Mouse (Mus musculus) hindbrain, postnatal 0 days (tissue): ENCODE results near the gene Gak. TPM values are rescaled to one million over a fixed set of nuclear protein-coding genes. Genes with fewer than 3 reads are reported as not detected.
"Not testable (repeated sequence)": the region's sequence is repeated elsewhere in the genome, so short reads cannot be mapped to it uniquely, and the experiment has no call there.

ENCODE experiments used
- ATAC-seq: fragments of 200-750 bp; cut with Nextera tagmentation; 2 replicates; pipeline ENCODE4 v1.8.0; 2017; ENCODE audit warnings: mild to moderate bottlenecking, moderate TSS enrichment, moderate library complexity
- DNase-seq: peaks from one replicate; pipeline ENCODE4 v3.0.0-alpha.2; 2015; ENCODE audit warnings: low spot score
- H3K27ac ChIP-seq: fragments of 300-500 bp; sonication (generic); 2 replicates; pipeline ENCODE4 v1.5.1; 2014; ENCODE audit warnings: mild to moderate bottlenecking
- H3K27me3 ChIP-seq: fragments of 300-500 bp; sonication (generic); 2 replicates; pipeline ENCODE4 v1.6.1; 2014; ENCODE audit warnings: low read length, mixed read lengths; ENCODE audit not compliant: insufficient read depth
- H3K36me3 ChIP-seq: fragments of 300-500 bp; sonication (generic); 2 replicates; pipeline ENCODE4 v1.6.1; 2014; ENCODE audit warnings: low read length, mixed read lengths; ENCODE audit not compliant: insufficient read depth
- H3K4me1 ChIP-seq: fragments of 300-500 bp; sonication (generic); 2 replicates; pipeline ENCODE4 v1.6.1; 2014; ENCODE audit warnings: antibody characterized with exemption, low read length, mixed read lengths; ENCODE audit not compliant: insufficient read depth
- H3K4me2 ChIP-seq: fragments of 300-500 bp; sonication (generic); 2 replicates; pipeline ENCODE4 v1.6.1; 2014; ENCODE audit warnings: low read depth, mild to moderate bottlenecking, low read length, moderate library complexity, mixed read lengths
- H3K4me3 ChIP-seq: fragments of 300-500 bp; sonication (generic); 2 replicates; pipeline ENCODE4 v1.5.1; 2014; ENCODE audit warnings: low read length
- H3K9ac ChIP-seq: fragments of 300-500 bp; sonication (generic); replicated peaks from 2 replicates; pipeline ENCODE4 v1.6.1; 2014; ENCODE audit warnings: mild to moderate bottlenecking, low read length, moderate library complexity, mixed read lengths
- H3K9me3 ChIP-seq: fragments of 300-500 bp; sonication (generic); 2 replicates; pipeline ENCODE4 v1.6.1; 2016; ENCODE audit warnings: low read length, mixed read lengths
- CTCF ChIP-seq: IDR thresholded peaks from 2 replicates; pipeline ENCODE4 v1.5.1; 2016; ENCODE audit warnings: antibody characterized with exemption, control low read depth, low read depth
- WGBS: fragments of 180-500 bp; shearing (Covaris S2); extraction: QIAGEN DNeasy Blood & Tissue Kit; methylation state at CpG from one replicate; pipeline ENCODE4 v1.1.7; 2014; 5-methylcytosine and 5-hydroxymethylcytosine counted together
- polyA plus RNA-seq: library from polyadenylated mRNA; unstranded; fragments of >200 nt; fragmentation: Nextera tagmentation; extraction: Ambion mirVana; gene quantifications from 2 replicates; pipeline ENCODE4 v1.2.1, GENCODE M21; 2015
- total RNA-seq: library from RNA; depleted of rRNA; stranded (reverse); fragments of >200 nt; gene quantifications from 2 replicates; pipeline ENCODE4 v1.2.3, GENCODE M21; 2014

Gak gene
- total and polyA plus RNA-seq, 2 experiments from 2014 or later: 43.5 to 75.5 TPM

GRCm38 (mm10) chr5:108636172-108636571 lies 6.6 kb upstream of the Gak start:
- no peak overlapping the region for H3K4me2 ChIP-seq
- WGBS: 77% methylated on average over 4 of the region's 4 CpGs
- H3K4me3 ChIP-seq: no peak overlapping the region
- no peak for ATAC-seq
- peaks cover 11% of the 10 kb centered on the region; the same call in 1 of the 2 replicates for H3K36me3 ChIP-seq
- no peaks in the 10 kb centered on the region for H3K4me1 ChIP-seq
- no peaks in the 10 kb centered on the region for H3K9me3 ChIP-seq
- no peak overlapping the region for H3K27ac ChIP-seq
- no peaks in the 10 kb centered on the region for H3K27me3 ChIP-seq
- no peak for DNase-seq
- TF ChIP-seq CTCF: no peak
- H3K9ac ChIP-seq: no peak overlapping the region

DNA sequence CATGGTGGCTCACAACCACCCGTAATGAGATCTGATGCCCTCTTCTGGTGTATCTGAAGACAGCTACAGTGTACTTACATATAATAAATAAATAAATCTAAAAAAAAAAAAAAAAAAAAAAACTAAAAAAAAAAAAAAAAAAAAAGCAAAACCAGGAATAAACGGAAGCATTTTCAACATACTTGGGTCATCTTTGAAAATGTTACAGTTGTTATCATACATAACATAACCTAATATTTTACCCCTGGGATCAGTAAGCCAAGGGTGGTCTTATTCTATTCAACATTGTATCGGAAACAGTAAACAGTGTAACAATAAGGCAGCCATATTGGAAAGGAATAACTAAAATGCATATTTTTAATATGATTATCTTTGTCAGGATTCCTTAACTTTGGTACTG lies 4.5 kb upstream of the Gak start:
- H3K9me3 ChIP-seq, H3K4me1 ChIP-seq, H3K27me3 ChIP-seq, H3K27ac ChIP-seq, H3K9ac ChIP-seq, ATAC-seq, H3K36me3 ChIP-seq, H3K4me2 ChIP-seq, DNase-seq, H3K4me3 ChIP-seq: not testable (repeated sequence)
- WGBS: 92% methylated on average over 2 of the region's 3 CpGs

DNA sequence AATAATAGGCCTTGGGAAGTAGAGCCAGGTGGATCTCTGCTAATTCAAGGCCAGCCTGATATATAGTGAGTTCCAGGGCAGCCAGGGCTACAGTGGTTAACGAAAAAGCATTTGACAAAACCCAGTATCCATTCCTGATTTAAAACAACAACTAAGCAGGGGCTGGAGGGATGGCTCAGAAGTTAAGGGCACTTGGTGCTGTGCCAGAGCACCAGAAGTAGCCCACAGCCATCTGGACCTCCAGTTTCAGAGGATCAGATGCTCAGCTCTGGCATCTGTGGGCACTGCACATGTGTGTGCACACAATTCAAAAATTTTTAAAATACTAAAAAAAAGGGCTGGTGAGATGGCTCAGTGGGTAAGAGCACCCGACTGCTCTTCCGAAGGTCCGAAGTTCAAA lies 4.1 kb upstream of the Gak start:
- ATAC-seq: no peak
- Histone ChIP-seq H3K4me2 (no peak overlapping the region), H3K36me3 (no peaks in the 10 kb centered on the region), H3K27me3 (no peaks in the 10 kb centered on the region), H3K27ac (no peak overlapping the region), H3K9ac (no peak overlapping the region), H3K4me3 (no peak overlapping the region), H3K4me1 (peaks cover 10% of the 10 kb centered on the region), H3K9me3 (no peaks in the 10 kb centered on the region)
- DNase-seq: peak; percentile 24
- no peak for TF ChIP-seq CTCF
- 86% methylated on average over 4 of the region's 4 CpGs for WGBS

GRCm38 (mm10) chr5:108628891-108629633 lies 493 bp downstream of the Gak start:
- Histone ChIP-seq H3K4me2 (peak overlapping the region; percentile 85), H3K27me3 (no peaks in the 10 kb centered on the region), H3K9ac (peak overlapping the region; percentile 83), H3K27ac (peak overlapping the region; percentile 88), H3K9me3 (no peaks in the 10 kb centered on the region), H3K4me1 (peaks cover 16% of the 10 kb centered on the region), H3K36me3 (peaks cover 7% of the 10 kb centered on the region), H3K4me3 (peak overlapping the region; percentile 71)
- DNase-seq (no peak), ATAC-seq (peak; percentile 87)
- TF ChIP-seq CTCF: no peak
- WGBS: 2% methylated on average over 32 of the region's 32 CpGs

DNA sequence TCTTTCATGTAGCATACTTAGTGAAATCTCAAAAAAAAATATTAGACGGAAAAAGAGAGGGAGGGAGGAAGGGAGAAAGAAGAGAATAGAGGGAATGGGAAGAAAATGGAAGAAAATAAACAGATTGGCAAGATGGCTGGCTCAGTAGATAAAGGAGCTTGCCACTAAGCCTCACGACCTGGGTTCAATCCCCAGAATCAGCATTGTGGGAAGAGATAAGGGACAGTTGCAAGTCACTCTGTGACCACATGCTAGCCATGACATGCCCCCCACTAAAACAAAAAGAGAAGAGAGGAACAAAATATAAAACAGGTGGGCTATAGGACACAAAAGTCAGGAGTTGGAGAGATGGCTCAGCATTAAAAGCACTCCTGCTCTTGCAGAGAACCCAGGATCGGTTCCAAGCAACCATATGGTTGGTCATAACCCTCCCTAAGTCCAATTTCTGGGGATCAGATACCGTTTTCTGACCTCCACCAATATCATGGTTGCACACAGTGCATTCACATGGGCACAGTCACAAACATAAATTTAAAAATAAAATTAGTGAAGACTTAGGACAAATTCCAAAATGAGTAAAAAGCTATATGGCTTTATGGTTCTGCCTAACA lies 3.4 kb downstream of the Gak start:
- Histone ChIP-seq H3K4me1 (peaks cover 16% of the 10 kb centered on the region), H3K27ac (no peak overlapping the region), H3K9ac (no peak overlapping the region), H3K4me2 (no peak overlapping the region), H3K4me3 (no peak overlapping the region), H3K36me3 (peaks cover 27% of the 10 kb centered on the region), H3K27me3 (no peaks in the 10 kb centered on the region), H3K9me3 (no peaks in the 10 kb centered on the region)
- ATAC-seq: no peak
- no peak for TF ChIP-seq CTCF
- DNase-seq: no peak
- 78% methylated on average over 4 of the region's 4 CpGs for WGBS

DNA sequence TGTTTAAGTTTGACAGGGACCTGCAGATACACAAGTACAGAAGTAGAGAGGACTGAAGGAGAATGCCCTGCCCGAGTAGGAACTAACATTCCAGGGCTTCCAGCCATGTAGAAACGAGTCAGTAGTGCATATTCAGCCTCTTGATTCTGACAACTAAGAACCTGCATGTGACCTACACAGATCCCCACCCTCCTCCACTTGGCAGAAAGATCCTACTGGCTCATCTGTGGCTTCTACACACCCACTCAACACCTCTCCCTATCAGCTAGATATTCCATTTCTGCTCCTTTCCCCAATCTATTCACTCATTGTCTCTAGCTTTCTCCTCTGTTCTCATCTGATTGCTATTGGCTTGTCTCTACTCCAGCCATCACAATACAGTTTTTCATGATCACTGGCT lies 7.7 kb downstream of the Gak start:
- Histone ChIP-seq H3K9me3 (no peaks in the 10 kb centered on the region), H3K4me2 (no peak overlapping the region), H3K36me3 (peaks cover 38% of the 10 kb centered on the region), H3K27me3 (no peaks in the 10 kb centered on the region), H3K4me3 (no peak overlapping the region), H3K9ac (no peak overlapping the region), H3K4me1 (0 out of 2 replicates have a peak, but pooled peaks cover 3% of the 10 kb centered on the region), H3K27ac (no peak overlapping the region)
- TF ChIP-seq CTCF: no peak
- ATAC-seq: no peak
- no peak for DNase-seq
- WGBS: 71% methylated on average over 2 of the region's 2 CpGs

GRCm38 (mm10) chr5:108610426-108610825 lies 19.1 kb downstream of the Gak start:
- no peak overlapping the region for H3K9ac ChIP-seq
- WGBS: 95% methylated on average over 1 of the region's 1 CpGs
- no peak overlapping the region for H3K4me2 ChIP-seq
- no peak for TF ChIP-seq CTCF
- no peaks in the 10 kb centered on the region for H3K4me1 ChIP-seq
- no peak overlapping the region for H3K4me3 ChIP-seq
- peaks cover 66% of the 10 kb centered on the region for H3K36me3 ChIP-seq
- no peaks in the 10 kb centered on the region for H3K27me3 ChIP-seq
- no peak overlapping the region for H3K27ac ChIP-seq
- ATAC-seq: no peak
- no peaks in the 10 kb centered on the region for H3K9me3 ChIP-seq
- no peak for DNase-seq
